Mouse (Mus musculus): Measurements from ENCODE around the gene Slc38a4. TPM values are rescaled to one million over a fixed set of nuclear protein-coding genes. Genes with fewer than 3 reads are reported as not detected.

Gene Slc38a4
- polyA plus RNA-seq, 1 experiment = 0.13 TPM

GRCm38 (mm10) chr15:96972706-96973274 lies 83.0 kb downstream of the Slc38a4 start:
- Histone ChIP-seq H3K27ac (ENCODE audit: insufficient read depth, low read length) (no peak overlapping the region), H3K27me3 (ENCODE audit: control insufficient read depth, insufficient read depth, low read length) (no peaks in the 10 kb centered on the region), H3K4me1 (ENCODE audit: control insufficient read depth, insufficient read depth, low read length) (no peaks in the 10 kb centered on the region), H3K4me3 (replicated peaks; ENCODE audit: insufficient read depth, low read depth, low read length) (no peak overlapping the region)
- TF ChIP-seq CTCF (IDR thresholded peaks at IDR 0.05; ENCODE audit: borderline replicate concordance, insufficient read depth, low read depth, low read length) (no peak), POLR2A (IDR thresholded peaks at IDR 0.05; ENCODE audit: borderline replicate concordance, insufficient read depth, low read length) (no peak)
- 92% methylated on average over 3 of the region's 3 CpGs for WGBS
- no peak for DNase-seq

GRCm38 (mm10) chr15:96971906-96972305 lies 83.8 kb downstream of the Slc38a4 start:
- H3K27ac ChIP-seq (ENCODE audit: insufficient read depth, low read length) = no peak overlapping the region
- H3K4me1 ChIP-seq (ENCODE audit: control insufficient read depth, insufficient read depth, low read length) = no peaks in the 10 kb centered on the region
- DNase-seq = no peak
- 95% methylated on average over 9 of the region's 9 CpGs for WGBS
- H3K27me3 ChIP-seq (ENCODE audit: control insufficient read depth, insufficient read depth, low read length) = no peaks in the 10 kb centered on the region
- no peak for TF ChIP-seq CTCF (IDR thresholded peaks at IDR 0.05; ENCODE audit: borderline replicate concordance, insufficient read depth, low read depth, low read length)
- no peak for TF ChIP-seq POLR2A (IDR thresholded peaks at IDR 0.05; ENCODE audit: borderline replicate concordance, insufficient read depth, low read length)
- no peak overlapping the region for H3K4me3 ChIP-seq (replicated peaks; ENCODE audit: insufficient read depth, low read depth, low read length)

GRCm38 (mm10) chr15:96969792-96970191 lies 86.0 kb downstream of the Slc38a4 start:
- no peak overlapping the region for H3K27ac ChIP-seq (ENCODE audit: insufficient read depth, low read length)
- H3K27me3 ChIP-seq (ENCODE audit: control insufficient read depth, insufficient read depth, low read length) = no peaks in the 10 kb centered on the region
- 77% methylated on average over 4 of the region's 4 CpGs for WGBS
- H3K4me3 ChIP-seq (replicated peaks; ENCODE audit: insufficient read depth, low read depth, low read length) = no peak overlapping the region
- no peak for DNase-seq
- no peak for TF ChIP-seq CTCF (IDR thresholded peaks at IDR 0.05; ENCODE audit: borderline replicate concordance, insufficient read depth, low read depth, low read length)
- no peak for TF ChIP-seq POLR2A (IDR thresholded peaks at IDR 0.05; ENCODE audit: borderline replicate concordance, insufficient read depth, low read length)
- H3K4me1 ChIP-seq (ENCODE audit: control insufficient read depth, insufficient read depth, low read length) = no peaks in the 10 kb centered on the region

- no peak for DNase-seq
- no peak for TF ChIP-seq POLR2A (IDR thresholded peaks at IDR 0.05; ENCODE audit: borderline replicate concordance, insufficient read depth, low read length)
- TF ChIP-seq CTCF (IDR thresholded peaks at IDR 0.05; ENCODE audit: borderline replicate concordance, insufficient read depth, low read depth, low read length) = no peak
- Histone ChIP-seq H3K27me3 (ENCODE audit: control insufficient read depth, insufficient read depth, low read length) (no peaks in the 10 kb centered on the region), H3K4me3 (replicated peaks; ENCODE audit: insufficient read depth, low read depth, low read length) (no peak overlapping the region), H3K27ac (ENCODE audit: insufficient read depth, low read length) (no peak overlapping the region), H3K4me1 (ENCODE audit: control insufficient read depth, insufficient read depth, low read length) (no peaks in the 10 kb centered on the region)
- WGBS = 83% methylated on average over 11 of the region's 11 CpGs
These were observed 87.0 kb downstream of the Slc38a4 start for GRCm38 (mm10) chr15:96968741-96969140.

GRCm38 (mm10) chr15:96966326-96966725 lies 89.4 kb downstream of the Slc38a4 start:
- no peak for TF ChIP-seq CTCF (IDR thresholded peaks at IDR 0.05; ENCODE audit: borderline replicate concordance, insufficient read depth, low read depth, low read length)
- TF ChIP-seq POLR2A (IDR thresholded peaks at IDR 0.05; ENCODE audit: borderline replicate concordance, insufficient read depth, low read length) = no peak
- H3K4me3 ChIP-seq (replicated peaks; ENCODE audit: insufficient read depth, low read depth, low read length) = no peak overlapping the region
- WGBS = 84% methylated on average over 3 of the region's 3 CpGs
- no peak overlapping the region for H3K27ac ChIP-seq (ENCODE audit: insufficient read depth, low read length)
- DNase-seq = no peak
- H3K4me1 ChIP-seq (ENCODE audit: control insufficient read depth, insufficient read depth, low read length) = no peaks in the 10 kb centered on the region
- H3K27me3 ChIP-seq (ENCODE audit: control insufficient read depth, insufficient read depth, low read length) = no peaks in the 10 kb centered on the region

GRCm38 (mm10) chr15:96963735-96964134 lies 92.0 kb downstream of the Slc38a4 start:
- Histone ChIP-seq H3K27me3 (ENCODE audit: control insufficient read depth, insufficient read depth, low read length) (no peaks in the 10 kb centered on the region), H3K4me1 (ENCODE audit: control insufficient read depth, insufficient read depth, low read length) (no peaks in the 10 kb centered on the region), H3K4me3 (replicated peaks; ENCODE audit: insufficient read depth, low read depth, low read length) (no peak overlapping the region), H3K27ac (ENCODE audit: insufficient read depth, low read length) (no peak overlapping the region)
- no peak for DNase-seq
- WGBS = 67% methylated on average over 10 of the region's 10 CpGs
- TF ChIP-seq POLR2A (IDR thresholded peaks at IDR 0.05; ENCODE audit: borderline replicate concordance, insufficient read depth, low read length) = no peak
- TF ChIP-seq CTCF (IDR thresholded peaks at IDR 0.05; ENCODE audit: borderline replicate concordance, insufficient read depth, low read depth, low read length) = no peak

- H3K27ac ChIP-seq (ENCODE audit: insufficient read depth, low read length) = no peak overlapping the region
- no peaks in the 10 kb centered on the region for H3K4me1 ChIP-seq (ENCODE audit: control insufficient read depth, insufficient read depth, low read length)
- H3K4me3 ChIP-seq (replicated peaks; ENCODE audit: insufficient read depth, low read depth, low read length) = no peak overlapping the region
- TF ChIP-seq CTCF (IDR thresholded peaks at IDR 0.05; ENCODE audit: borderline replicate concordance, insufficient read depth, low read depth, low read length) (no peak), POLR2A (IDR thresholded peaks at IDR 0.05; ENCODE audit: borderline replicate concordance, insufficient read depth, low read length) (no peak)
- WGBS = 79% methylated on average over 8 of the region's 8 CpGs
- no peaks in the 10 kb centered on the region for H3K27me3 ChIP-seq (ENCODE audit: control insufficient read depth, insufficient read depth, low read length)
- no peak for DNase-seq
These were observed 92.4 kb downstream of the Slc38a4 start for GRCm38 (mm10) chr15:96963318-96963717.

- no peak for TF ChIP-seq CTCF (IDR thresholded peaks at IDR 0.05; ENCODE audit: borderline replicate concordance, insufficient read depth, low read depth, low read length)
- no peak for TF ChIP-seq POLR2A (IDR thresholded peaks at IDR 0.05; ENCODE audit: borderline replicate concordance, insufficient read depth, low read length)
- no peak for DNase-seq
- WGBS = 92% methylated on average over 11 of the region's 11 CpGs
- no peaks in the 10 kb centered on the region for H3K27me3 ChIP-seq (ENCODE audit: control insufficient read depth, insufficient read depth, low read length)
- no peak overlapping the region for H3K4me3 ChIP-seq (replicated peaks; ENCODE audit: insufficient read depth, low read depth, low read length)
- no peaks in the 10 kb centered on the region for H3K4me1 ChIP-seq (ENCODE audit: control insufficient read depth, insufficient read depth, low read length)
- H3K27ac ChIP-seq (ENCODE audit: insufficient read depth, low read length) = no peak overlapping the region
These were observed 95.4 kb downstream of the Slc38a4 start for GRCm38 (mm10) chr15:96960343-96960742.
